Mouse (Mus musculus) urinary bladder, postnatal 4 days (tissue): ENCODE data around the gene Wwtr1.

Experiments used
- DNase-seq, 2 experiments: peaks; one replicate each; pipeline ENCODE4 v3.0.0; 2021 to 2022; ENCODE audit warnings: low spot score in 2 of 2

Wwtr1 gene

DNA sequence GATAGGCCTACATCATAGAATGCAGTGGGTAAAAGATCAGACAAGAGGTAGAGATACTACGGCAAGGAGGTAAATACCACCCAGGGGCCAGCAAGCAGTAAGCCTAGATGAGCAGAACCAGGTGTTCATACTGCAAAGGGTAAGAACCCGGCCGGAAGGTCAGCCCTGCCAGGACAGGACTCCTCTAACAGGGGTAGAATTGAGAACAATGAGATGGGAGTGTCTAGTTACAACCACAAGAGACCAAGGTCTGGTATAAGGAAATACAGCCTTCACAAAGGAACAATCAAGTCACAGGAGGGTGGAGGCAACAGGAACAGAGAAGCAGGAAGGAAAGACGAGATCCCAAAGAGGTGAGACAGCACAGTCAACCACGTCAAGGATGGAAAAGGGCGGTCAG, 16.9 kb downstream of the Wwtr1 start:
- no peak for DNase-seq

DNA sequence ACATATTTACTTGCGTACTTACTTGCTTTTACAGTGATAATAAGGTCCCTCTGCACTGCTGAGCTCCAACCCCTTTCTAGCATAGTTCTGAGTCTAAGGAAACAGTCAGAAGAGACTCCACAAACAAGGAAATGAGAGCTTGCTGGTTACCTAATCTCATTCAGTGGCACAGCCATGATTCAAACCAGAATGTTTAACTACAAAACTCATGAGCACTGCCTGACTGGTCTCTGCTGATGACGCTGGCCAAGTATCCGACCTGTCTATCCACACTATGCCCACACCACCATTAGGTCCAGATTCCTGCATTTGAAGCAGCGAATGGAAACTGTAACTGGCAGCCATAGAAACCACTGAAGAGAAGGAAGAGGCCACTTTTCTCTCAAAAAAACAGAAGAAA, 18.3 kb downstream of the Wwtr1 start:
- DNase-seq = no peak

DNA sequence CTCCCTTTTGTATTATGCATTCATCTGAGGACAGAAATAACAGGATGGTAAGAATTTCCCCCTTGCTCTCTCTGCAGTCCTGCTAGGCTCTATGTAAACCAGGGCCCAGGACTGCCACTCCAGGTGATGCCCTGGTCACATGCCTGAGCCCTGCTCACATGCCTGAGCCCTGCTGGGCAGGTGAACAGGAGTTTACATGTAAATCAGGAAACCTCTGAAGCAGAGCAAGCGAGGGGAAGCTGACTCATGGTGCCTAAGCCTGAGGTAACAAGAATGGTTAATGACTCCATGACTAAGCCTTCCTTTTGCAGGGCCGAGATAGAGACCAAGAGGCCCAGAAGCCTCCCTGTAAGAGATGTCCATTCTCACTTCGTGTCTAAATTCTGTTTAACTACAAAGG, 20.1 kb downstream of the Wwtr1 start:
- DNase-seq = no peak

DNA sequence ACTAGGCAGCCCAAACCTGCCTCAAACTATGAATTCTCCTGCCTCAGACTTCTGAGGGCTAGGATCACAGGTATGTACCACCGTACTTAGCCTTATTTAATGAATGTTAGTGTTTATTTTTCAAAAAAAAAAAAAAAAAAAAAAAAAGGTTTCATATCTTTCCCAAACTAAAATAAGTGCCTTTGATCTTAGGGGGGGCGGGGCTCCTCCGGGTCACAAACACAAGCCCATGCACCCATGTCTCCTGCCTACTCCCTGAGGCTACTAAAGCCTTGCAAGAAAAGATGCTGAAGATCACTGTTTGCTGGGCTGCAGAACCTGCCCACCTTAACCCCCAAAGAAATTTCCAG, 20.8 kb downstream of the Wwtr1 start:
- no peak for DNase-seq

DNA sequence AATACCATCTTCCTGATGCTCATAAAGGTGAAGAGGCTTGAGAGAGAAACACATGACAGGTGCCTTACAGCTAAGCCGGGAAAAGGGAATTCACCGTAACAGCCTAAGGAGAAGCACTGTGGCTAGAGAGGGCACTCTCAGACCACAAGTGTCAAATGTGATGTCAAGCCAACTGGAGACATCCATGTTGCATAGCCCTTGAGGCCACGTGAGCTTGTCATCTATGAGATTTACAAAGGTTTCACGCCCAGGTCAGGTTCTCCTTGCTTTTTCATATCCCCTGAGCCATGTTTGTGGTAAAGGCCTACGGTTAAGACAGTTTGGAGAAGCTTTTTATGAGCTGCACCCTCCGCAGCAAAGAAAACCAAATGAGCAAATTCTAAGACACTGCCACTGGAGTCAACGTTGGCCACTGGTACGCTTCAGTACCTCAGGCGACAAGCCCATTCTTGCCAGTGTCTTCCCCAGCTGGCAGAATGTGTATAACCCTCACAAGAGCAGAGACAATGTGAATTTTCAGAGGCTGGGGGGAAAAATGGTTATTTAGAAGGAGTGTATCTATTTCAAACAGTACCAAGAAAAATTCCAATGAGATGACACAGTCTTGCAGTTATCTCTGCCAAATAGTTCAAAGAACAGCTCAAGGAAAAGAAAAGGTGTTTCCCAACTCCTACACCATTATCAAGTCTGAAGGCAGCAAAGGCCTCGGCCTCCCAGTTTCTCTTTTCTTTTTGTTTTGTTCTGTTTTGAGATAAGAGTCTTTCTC, 21.4 kb downstream of the Wwtr1 start:
- no peak for DNase-seq

DNA sequence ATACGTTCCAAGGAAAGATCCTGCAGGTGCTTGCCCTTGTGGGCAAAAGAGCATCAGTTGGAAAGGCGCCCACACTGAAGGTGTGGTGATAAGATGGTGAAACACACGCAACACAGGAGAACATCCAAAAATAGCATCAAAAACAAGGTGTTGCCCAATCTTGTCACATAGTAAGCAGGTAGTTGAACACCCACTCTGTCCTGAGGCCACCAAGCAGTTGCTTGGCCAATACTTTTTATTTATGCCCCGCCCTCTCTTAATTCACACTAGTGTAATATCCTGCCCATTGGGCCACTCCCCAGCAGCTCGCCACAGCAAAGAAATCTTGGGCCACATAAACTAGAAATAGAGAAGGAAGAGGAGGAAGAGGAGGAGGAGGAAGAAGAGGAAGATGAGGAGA, 22.6 kb downstream of the Wwtr1 start:
- no peak for DNase-seq

DNA sequence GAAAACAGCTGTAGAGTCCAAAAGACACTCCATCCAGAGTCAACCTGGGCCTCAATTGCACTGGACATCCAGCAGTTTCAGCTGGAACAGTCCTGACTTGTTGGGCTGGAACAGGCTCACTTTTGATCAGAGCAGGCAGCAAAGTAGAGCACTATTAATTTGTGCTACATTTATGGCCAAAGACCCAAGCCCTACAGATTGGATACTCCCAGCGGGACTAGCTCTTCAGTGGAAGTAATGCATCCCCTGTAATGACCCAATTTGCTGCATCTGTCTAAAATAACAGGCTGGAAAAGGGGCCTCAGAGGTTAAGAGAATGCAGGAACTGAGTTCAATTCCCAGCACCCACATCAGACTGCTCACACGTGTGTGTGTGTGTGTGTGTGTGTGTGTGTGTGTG, 24.5 kb downstream of the Wwtr1 start:
- no peak for DNase-seq

DNA sequence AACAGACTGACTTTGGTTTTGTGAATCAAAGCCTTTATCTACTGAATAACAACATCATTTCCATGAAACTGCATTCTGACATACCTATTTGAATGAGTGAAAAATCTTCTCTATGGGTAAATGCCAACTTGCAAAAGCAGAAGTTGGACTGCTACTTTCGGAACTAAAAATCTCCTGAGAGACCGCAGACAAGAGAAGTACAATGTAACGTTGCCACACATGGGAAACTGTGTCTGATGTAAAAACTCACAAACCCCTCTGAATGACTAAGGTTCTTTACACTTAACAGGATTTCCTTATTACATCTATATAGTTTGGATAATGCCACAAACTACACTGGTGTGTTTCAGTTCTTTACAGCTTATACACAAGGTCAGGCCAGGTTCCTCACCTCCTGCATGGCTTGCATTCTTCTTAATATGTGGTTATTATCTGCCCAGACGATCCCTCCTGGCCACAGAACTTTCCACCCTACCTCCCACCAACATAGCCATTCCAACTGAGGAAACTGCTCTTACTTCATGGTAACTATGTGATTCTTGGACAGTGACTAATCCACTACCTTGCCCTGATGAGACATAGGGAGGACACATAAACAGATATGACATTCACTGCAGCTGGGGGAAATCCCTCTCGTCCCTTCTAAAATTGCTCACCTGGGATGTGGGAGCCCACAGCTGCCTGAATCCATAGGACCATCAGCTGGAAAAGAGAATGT, 25.1 kb downstream of the Wwtr1 start:
- DNase-seq = no peak

DNA sequence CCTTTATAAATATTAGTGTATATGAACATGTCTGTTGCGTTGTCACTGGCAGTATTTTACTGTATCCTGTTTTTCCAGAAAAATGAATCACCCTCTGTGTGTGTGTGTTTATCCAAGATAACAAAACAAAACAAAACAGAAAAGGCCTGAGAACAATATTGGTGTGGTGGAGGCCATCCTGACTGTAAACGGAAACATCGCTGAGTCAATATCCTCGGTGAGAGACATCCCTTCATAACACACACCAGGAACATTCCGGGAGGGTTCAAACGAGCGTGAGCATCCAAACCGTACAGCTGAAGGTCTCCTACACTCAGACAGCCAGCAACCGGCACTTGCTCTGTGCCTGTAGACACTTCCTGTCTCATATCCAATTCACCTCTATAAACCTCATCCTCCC, 31.6 kb downstream of the Wwtr1 start:
- no peak for DNase-seq

DNA sequence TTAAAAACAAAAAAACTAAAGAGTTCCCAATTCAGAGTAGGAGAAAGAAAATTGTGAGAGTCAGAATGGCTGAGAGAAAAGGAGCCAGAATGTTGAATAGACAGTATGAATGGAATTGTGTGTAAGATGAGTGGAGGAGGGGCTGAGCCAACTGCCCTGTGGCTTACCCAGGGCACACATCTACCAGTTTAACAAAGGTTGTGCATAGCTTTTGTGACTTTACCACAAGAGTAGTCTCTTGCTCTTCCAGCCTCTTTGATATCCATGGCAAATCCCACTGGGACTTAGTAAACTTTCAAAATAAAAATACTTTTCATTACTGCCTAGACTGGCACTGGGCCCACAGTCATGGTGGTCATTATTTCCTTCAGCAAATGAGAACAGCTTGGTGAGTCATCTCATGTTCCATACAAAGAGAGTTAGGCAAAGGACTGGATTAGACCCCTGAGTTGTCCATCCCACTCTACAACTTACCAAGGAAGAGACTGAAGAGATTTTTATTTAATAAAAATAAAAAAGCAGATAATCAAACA, 32.8 kb downstream of the Wwtr1 start:
- DNase-seq = no peak

DNA sequence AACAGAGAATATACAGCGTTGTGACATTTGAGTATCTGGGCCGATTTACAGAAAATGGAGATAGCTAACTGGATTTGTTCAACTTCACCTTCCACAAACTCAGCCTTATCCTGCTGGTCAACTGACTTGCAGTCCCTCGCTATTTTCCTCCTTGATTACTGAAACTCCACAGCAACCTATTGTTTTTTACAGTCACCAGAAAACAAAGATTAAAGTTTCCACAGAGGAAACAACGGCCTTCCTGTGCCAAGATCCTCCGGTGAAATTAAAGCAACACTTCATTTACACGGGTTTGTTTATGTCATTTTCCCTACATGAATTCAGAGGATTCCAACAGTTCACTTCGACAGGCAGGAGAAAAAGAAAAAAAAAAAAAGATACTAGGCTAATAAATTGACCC, 34.5 kb downstream of the Wwtr1 start:
- DNase-seq = no peak

DNA sequence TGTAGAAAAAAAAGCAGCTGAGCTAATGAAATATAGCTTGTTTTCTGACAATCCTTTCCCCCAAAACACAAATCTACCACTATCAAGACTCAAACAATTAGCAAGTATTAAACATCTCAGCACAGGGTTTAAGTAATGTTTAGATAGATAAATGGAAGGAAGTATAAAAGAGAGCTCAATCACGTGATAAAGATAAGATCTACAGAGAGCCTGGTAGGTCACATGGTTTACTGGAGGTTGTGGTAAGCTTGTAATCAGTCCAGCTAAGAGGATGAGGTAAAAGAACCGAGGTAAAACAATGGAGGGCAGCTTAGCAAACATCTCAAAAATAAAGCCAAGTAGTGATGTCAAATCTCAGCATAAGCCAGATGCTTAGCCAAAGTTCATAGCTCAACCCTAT, 35.2 kb downstream of the Wwtr1 start:
- no peak for DNase-seq

DNA sequence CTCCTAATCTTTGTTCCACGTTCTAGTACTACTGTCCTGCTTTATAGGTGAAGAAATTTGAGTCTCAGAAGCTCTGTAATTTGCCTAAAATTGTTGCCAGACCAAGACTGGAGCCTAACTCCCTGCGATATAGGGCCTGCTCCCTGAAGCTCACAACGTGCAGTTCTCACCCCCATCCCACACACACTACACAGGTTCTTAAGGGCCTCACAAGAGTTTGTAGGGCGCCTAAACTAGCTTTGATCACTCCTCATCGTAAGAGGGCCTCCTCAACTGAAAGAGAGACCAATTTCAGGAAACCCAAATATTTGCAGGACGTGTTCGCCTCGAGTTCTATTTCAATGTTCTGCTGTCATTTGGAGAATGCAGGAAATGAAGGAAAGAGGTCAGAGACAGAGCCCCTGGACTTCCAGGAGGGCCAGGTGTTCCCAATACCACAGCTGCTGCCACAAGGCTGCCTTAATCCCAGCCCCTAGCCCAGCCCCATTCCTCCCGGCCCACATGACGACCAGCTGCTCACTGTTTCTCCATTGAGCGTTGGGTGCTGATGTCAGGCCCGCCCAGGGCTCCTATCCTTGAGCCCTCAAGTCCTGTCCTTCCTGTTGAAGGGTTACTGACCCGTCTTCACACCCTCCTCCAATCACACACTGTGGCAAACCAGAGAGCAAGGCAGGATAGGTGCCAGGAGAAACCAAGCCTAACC, 40.1 kb downstream of the Wwtr1 start:
- no peak for DNase-seq

DNA sequence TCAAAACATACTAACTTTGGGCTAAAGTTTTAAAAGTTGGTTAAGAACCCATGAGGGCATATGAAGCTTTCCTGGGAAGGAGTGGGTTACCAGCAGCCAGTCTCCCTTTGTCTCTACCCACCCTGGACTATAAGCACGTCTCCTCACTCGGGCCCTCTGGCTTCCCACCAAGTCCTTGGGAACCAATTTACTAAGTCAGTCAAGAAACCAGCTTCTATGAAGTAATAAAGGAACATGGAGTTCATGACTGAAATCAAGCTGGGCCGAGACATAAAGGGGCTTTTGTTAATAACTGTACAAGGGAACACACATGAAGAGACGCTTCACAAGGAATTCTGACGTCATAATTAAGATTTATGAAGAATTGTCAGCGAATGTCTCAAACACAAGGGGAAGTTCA, 41.3 kb downstream of the Wwtr1 start:
- no peak for DNase-seq

DNA sequence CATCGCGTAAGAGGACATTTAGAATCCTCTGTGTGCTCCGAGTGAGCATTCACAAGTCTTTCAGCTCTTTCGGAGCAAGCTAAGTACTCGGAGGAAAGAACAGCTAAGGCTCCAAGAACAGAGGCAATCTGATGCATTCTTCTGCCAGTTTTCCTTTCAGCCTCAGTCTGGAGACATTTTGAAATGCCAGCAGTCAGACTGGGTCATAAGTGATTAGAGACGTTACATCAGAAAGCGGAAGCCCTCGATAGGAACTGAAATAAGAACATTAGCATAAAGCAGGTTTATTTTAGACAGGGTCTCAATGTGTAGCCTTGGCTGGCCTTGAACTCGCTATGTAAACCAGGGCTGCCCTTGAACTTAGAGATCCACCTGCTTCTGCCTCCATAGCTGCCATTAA, 41.8 kb downstream of the Wwtr1 start:
- DNase-seq = no peak

DNA sequence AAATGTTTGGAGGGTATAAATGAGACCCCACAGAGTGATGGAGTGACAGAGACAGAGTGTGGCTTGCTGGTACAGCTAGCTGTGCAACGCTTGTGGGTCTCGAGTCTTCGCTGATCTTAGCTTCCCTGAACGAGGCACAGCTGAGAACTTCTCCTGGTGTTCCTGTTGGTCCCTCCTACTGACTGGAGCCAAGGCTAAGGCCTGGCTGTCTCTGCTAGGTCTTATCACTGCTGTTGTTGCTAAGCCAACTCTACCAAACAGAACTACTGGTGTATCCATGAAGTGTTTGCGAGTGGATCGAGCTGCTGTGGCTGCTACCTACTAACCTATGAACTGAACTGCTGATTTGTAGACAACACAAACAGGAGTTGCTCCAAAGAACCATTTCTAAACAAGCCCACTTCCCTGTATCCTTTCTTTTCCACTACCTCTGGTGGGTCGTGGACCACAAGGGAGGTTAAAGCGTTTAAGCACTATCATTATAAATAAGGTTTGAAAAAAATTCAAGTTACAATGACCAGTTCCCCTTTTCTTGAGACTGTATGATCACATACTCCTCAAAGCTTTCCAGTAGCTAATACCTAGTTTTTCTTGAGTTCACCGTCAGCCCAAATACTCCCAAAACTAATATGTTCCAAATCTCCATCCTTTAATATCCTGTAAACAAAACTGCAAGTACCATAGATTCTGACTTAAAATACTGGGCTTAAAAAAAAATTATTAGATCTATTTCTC, 42.6 kb downstream of the Wwtr1 start:
- no peak for DNase-seq

DNA sequence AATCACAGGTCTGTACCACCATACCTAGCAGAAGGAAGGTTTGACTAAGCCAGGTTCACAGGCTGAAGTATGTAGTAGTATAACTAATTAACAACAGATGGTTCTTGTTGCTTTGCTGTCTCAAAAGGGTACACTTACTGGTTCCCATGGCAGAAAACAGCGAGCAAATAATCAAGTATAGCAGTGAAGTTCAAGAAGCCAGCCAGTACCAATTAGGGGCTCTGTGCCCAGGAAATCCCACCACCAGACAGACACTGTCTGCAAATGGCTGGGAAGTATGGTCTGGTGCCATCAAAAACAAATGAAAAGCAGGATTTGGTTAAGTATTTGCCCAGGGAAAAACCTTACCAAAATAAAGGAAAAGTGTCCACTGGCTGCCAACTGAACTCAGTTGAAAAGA, 44.9 kb downstream of the Wwtr1 start:
- no peak for DNase-seq

DNA sequence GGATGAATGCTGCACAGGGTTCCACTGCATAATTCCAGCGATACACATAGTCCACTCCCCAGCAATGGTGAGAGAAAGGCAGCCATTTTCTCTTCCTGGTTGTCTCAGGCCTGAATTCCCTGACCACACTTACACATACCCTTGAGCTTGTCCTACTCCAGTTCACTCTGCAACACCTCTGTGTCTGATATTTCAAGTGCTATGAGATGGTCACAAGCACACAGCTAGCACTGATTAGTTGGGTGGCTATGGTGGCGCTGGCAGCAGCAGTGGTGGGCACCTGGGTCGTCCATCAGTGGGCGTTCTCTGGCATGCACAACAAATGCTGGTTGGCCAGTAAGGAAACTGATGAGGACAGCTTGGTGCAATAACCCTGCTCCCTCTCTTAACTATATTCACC, 45.5 kb downstream of the Wwtr1 start:
- no peak for DNase-seq

DNA sequence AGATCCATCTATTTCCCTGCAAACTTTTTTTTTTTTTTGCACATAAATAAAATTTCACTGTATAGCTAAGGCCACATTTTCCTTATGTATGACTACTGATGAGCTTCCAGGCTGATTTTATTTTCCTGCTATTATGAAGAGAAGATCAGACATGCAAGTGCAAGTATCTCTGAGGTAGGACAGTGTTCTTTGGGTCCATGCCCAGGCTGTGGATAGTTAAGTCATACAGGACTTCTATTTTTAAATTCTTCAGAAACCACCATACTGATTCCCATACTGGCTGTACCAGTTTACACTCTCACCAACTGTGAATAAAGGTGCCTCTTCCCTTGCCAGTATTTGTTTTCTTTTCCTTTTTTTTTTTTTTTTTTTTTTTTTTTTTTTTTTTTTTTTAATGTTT, 48.6 kb downstream of the Wwtr1 start:
- no peak for DNase-seq

DNA sequence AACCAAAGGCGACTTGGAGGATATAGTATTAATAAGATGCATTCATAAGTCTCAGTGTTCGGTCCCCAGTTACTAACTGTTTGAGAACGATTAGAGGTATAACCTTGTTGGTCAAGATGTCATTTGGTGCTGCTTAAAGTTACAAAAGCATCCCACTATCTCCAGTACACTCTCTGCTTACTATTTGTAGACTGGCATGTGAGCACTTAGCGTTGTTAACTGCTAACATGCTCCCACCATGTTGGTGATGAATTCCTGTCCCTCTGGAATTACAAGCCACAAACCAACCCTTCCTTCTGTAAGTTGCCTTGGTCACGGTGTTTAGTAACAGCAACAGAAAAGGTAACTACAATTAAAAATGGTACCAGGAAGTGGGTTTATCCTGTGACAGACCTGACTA, 52.6 kb downstream of the Wwtr1 start:
- no peak for DNase-seq

DNA sequence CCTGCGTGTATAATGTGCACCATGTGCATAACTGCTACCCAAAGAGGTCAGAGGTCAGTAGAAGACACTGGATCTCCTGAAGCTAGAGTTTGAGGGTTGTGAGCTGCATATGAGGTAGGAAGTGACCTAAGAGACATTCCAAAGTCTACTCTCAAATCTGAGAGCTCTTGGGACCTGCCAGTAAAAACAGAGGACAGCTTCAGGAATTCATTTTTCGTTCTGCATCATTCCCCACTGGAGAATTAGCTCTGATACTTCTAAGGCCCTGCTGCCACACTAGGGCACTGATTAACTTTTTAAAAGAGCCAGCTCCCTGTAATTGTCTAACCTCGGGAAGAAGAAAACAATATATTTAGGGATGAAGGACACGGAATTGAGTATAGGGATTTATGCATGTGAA, 53.8 kb downstream of the Wwtr1 start:
- DNase-seq = no peak

DNA sequence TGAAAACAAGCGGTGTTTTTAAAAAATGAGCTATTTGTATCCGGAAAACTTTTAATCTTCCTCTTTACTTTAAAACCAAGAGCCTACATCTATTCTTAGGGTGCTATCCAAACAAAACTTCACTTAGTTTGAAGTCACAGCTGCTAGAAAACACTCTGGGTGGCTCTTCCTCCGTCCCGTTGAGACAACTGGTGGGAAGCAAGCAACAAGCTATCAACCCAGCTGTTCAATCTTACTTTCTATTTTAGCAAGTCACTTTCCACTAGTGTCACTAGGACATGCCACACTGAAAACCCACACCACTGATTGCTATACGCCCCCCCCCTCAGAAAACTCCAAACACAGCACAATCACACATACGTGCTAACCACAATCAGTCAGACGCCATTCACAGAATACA, 55.7 kb downstream of the Wwtr1 start:
- no peak for DNase-seq
